Mouse (Mus musculus) kidney, adult 2 months (tissue): ENCODE measurements at regions not wholly inside any gene's neighbourhood (a gene's known extent, or its start where the extent isn't known, plus 50 kb on each side); places are given as distances from the start of the nearest gene placed in this dataset.

ENCODE experiments used
- DNase-seq: peaks from one replicate; pipeline ENCODE4 v3.0.0; 2021
- H3K27ac ChIP-seq: fragments of 200-500 bp; 2 replicates; pipeline ENCODE4 v1.5.1; 2012; ENCODE audit warnings: low read depth, low read length, control low read depth, inconsistent platforms; ENCODE audit not compliant: insufficient read depth
- H3K27me3 ChIP-seq: fragments of 200-500 bp; replicated peaks from 2 replicates; pipeline ENCODE4 v1.6.1; 2012; ENCODE audit warnings: mild to moderate bottlenecking, moderate library complexity, low read length, inconsistent platforms; ENCODE audit not compliant: control insufficient read depth, insufficient read depth
- H3K36me3 ChIP-seq: fragments of 200-500 bp; 2 replicates; pipeline ENCODE4 v1.6.1; 2012; ENCODE audit warnings: mild to moderate bottlenecking, moderate library complexity, low read length, inconsistent platforms; ENCODE audit not compliant: control insufficient read depth, insufficient read depth
- H3K4me1 ChIP-seq: fragments of 200-500 bp; 2 replicates; pipeline ENCODE4 v1.6.1; 2011; ENCODE audit warnings: low read length; ENCODE audit not compliant: control insufficient read depth, insufficient read depth
- H3K4me3 ChIP-seq: fragments of 200-500 bp; 2 replicates; pipeline ENCODE4 v1.5.1; 2011; ENCODE audit warnings: mild to moderate bottlenecking, low read depth, low read length, control low read depth; ENCODE audit not compliant: insufficient read depth
- CTCF ChIP-seq: fragments of 200-500 bp; conservative IDR thresholded peaks from 2 replicates; pipeline ENCODE4 v1.5.1; 2011; ENCODE audit warnings: low read depth, mild to moderate bottlenecking, control low read depth, low read length, moderate library complexity, mixed read lengths; ENCODE audit not compliant: insufficient read depth, insufficient read length
- POLR2A ChIP-seq: fragments of 200-500 bp; IDR thresholded peaks from one replicate; pipeline ENCODE4 v1.6.1; 2011; ENCODE audit warnings: low read depth, low read length, control low read depth
- WGBS: fragments of 180-500 bp; shearing (Covaris S2); methylation state at CpG from one replicate; pipeline ENCODE4 v1.1.7; 2018; 5-methylcytosine and 5-hydroxymethylcytosine counted together

DNA sequence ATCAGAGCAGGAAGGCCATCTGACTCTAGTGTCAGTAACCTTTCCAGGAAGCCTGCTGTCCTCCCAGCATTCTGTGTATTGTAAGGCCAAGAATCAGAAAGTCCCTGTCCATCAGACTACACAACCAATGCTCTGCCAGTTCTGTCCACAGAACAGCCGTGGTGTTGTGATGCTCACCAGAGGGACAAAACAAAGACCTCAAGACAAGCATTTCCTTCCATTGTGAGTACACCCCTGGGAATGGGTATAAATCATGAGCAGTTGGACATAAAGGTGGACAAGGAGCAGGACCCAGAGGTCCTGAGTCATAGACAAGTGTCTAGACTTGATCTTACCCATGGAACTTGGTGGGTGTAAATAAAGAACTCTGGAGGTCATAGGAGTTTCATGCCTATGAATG, 55.9 kb upstream of the Gadd45a start:
- Histone ChIP-seq H3K27ac (no peak overlapping the region; the same call in 1 of the 2 replicates), H3K36me3 (no peaks in the 10 kb centered on the region), H3K27me3 (no peaks in the 10 kb centered on the region), H3K4me3 (no peak overlapping the region), H3K4me1 (no peaks in the 10 kb centered on the region)
- peak; percentile 67 for DNase-seq
- 58% methylated on average over 1 of the region's 1 CpGs for WGBS
- TF ChIP-seq CTCF: no peak
- TF ChIP-seq POLR2A: no peak

DNA sequence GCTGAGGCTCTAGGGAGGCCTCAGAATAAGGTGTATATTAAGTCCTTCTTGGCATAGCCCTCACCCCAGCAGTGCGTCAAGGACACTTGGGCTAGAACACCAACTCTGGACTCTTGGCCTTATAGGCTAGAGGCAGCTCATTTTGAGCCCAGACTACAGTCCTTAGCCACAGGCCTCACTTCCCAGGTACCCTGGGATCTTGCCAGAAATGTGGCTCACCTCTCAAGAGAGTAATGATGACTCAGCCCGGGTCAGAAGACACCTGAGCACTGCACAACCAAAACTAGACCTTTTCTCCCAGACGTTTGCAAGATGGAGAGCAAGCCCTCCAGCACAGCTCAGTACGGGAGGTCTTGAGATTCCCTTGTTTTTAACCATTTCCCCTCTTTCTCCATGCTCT, 52.9 kb upstream of the Gadd45a start:
- DNase-seq: peak; percentile 58

DNA sequence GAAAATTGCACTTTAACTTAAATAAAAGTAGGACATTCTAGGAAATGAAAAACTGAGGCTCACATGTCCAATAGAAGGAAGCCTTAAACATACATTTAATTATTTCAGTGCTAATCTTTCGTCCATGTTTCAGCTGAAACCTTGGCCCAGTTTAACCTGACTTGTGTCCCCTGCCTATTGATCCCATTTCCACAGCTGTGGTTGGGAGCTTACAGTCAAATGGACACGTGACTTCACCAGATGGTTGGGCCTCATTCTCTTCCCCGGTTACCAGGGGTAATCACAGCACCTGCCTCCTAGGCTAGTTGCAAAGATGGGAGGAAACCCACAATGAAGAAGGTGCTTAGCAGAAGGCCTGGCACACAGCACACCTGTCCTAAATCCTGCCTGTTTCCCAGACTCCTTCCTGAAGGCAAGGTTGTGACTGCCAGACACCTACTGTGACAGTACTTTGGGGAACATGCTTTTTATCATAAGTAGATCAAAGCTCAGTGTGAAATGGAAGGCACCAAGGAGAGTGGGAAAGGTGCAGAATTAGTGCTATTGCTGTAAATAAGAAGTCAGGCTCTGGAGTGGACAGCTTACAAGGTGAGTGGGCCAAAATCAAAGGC, 52.4 kb upstream of the Gadd45a start:
- DNase-seq: no peak
- no peaks in the 10 kb centered on the region for H3K27me3 ChIP-seq
- no peak overlapping the region for H3K4me3 ChIP-seq
- WGBS: 78% methylated on average over 3 of the region's 3 CpGs
- no peaks in the 10 kb centered on the region for H3K4me1 ChIP-seq
- no peak overlapping the region for H3K27ac ChIP-seq
- TF ChIP-seq CTCF: no peak
- TF ChIP-seq POLR2A: no peak
- H3K36me3 ChIP-seq: no peaks in the 10 kb centered on the region

More for the DNA sequence above, 52.9 kb upstream of the Gadd45a start:
- Histone ChIP-seq H3K27ac (no peak overlapping the region), H3K36me3 (no peaks in the 10 kb centered on the region), H3K4me3 (no peak overlapping the region), H3K4me1 (no peaks in the 10 kb centered on the region), H3K27me3 (no peaks in the 10 kb centered on the region)
- WGBS: 57% methylated on average over 4 of the region's 4 CpGs
- TF ChIP-seq CTCF: no peak
- TF ChIP-seq POLR2A: no peak

DNA sequence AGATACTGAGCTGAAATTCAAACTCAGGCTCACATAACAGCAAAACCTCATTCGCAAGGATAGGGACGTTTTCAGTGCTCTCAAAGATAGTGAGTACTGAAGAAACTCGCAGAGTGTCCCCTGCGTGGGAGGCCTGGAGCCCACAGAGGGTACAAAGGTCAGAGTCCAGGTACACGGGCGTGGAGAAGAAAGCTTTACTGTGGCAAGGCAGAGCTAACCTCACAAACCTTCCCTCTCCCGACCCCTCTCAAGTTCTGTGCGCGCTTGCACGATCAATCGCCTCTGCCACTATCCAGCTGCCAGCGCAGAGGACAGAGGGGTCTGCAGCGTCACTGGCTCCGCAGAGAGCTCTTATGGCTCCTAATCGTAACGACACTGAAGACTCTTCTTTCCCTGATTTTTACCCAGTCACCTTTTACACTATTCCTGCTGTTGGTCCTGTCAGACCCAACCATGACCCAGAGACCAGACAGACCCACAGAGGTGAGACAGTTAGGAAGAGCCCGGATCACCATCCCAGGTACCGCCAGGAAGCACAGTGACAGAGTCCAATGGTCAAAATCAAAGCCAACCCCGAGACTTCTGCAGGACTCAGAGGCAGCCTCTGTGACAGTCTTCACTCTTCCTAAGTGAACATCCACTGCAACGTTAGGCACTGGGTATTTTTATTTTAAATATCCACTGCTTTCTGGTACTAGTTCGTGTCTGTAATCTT, 51.6 kb upstream of the Gadd45a start:
- peak; percentile 73 for DNase-seq
- H3K4me3 ChIP-seq: no peak overlapping the region
- 59% methylated on average over 21 of the region's 21 CpGs for WGBS
- no peak overlapping the region for H3K27ac ChIP-seq
- no peaks in the 10 kb centered on the region for H3K4me1 ChIP-seq
- TF ChIP-seq POLR2A (no peak), CTCF (no peak)
- H3K27me3 ChIP-seq: no peaks in the 10 kb centered on the region
- no peaks in the 10 kb centered on the region for H3K36me3 ChIP-seq

DNA sequence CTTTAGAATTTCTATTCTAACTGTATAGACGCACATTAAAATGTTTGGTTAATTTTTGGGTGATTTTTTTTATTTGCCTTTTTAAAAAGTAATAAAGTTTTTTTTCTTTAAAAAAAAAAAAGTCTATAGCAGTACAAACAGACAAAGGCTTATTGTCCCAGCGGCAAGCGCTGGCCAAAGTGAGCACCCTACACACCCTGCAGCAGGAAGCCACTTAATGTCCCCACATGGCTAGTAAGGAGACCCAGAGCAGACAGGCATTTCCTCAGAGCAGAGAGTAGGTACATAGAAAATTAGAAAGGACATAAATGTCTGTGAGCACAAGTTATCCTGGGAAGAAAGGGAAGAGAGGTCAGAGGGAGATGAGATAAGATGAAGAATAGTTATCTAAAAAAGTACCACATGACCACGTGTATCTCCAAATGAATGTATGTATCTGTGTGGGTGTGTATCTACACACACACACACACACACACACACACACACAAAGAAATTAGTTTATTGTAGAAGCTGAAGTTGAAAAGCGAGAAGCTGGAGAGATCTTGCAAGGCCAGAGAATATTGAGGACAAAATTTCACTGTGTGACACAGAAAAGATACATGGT, 50.7 kb upstream of the Gadd45a start:
- Histone ChIP-seq H3K4me3 (no peak overlapping the region), H3K4me1 (no peaks in the 10 kb centered on the region), H3K36me3 (no peaks in the 10 kb centered on the region), H3K27ac (no peak overlapping the region), H3K27me3 (no peaks in the 10 kb centered on the region)
- WGBS: 80% methylated on average over 5 of the region's 5 CpGs
- no peak for DNase-seq
- TF ChIP-seq POLR2A (no peak), CTCF (no peak)

DNA sequence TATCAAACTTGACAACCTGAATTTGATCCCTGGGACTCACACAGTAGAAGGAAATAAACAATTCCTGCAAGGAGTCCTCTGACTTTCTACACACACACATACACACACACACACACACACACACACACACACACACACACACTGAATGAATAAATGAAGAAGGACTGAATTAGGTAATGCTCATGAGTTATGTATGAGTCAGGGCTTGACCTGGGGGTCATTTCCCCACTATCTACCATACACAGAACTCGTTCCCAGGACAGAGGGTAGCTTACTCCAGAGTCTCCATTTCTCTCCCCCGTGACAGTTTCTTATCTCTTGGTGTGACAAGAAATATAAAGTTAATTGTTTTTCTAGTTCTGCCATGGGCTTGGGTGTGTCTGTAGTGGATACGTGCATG, 50.1 kb upstream of the Gadd45a start:
- H3K27me3 ChIP-seq: no peaks in the 10 kb centered on the region
- no peak overlapping the region for H3K27ac ChIP-seq
- TF ChIP-seq CTCF: no peak
- TF ChIP-seq POLR2A: no peak
- 72% methylated on average over 3 of the region's 3 CpGs for WGBS
- DNase-seq: no peak
- no peaks in the 10 kb centered on the region for H3K36me3 ChIP-seq
- no peak overlapping the region for H3K4me3 ChIP-seq
- H3K4me1 ChIP-seq: no peaks in the 10 kb centered on the region
